Mouse (Mus musculus) limb, embryonic 11.5 days (tissue): ENCODE data around the gene Grk4. TPM values are rescaled to one million over a fixed set of nuclear protein-coding genes. Genes with fewer than 3 reads are reported as not detected.

ENCODE experiments used
- ATAC-seq: fragments of 200-750 bp; cut with Nextera tagmentation; 2 replicates; pipeline ENCODE4 v1.8.0; 2017; ENCODE audit warnings: low read depth; ENCODE audit not compliant: insufficient number of reproducible peaks, low FRiP score, low TSS enrichment
- DNase-seq: peaks from one replicate; pipeline ENCODE4 v3.0.0-alpha.2; 2015; ENCODE audit warnings: low spot score
- H3K27ac ChIP-seq: fragments of 300-500 bp; sonication (generic); replicated peaks from 2 replicates; pipeline ENCODE4 v1.5.1; 2014; ENCODE audit warnings: low read depth, mild to moderate bottlenecking, low read length
- H3K27me3 ChIP-seq: fragments of 300-500 bp; sonication (generic); 2 replicates; pipeline ENCODE4 v1.6.1; 2014; ENCODE audit warnings: mild to moderate bottlenecking, low read length, mixed read lengths; ENCODE audit not compliant: control insufficient read depth, insufficient read depth
- H3K36me3 ChIP-seq: fragments of 300-500 bp; sonication (generic); 2 replicates; pipeline ENCODE4 v1.6.1; 2014; ENCODE audit warnings: mild to moderate bottlenecking, low read length, moderate library complexity, mixed read lengths; ENCODE audit not compliant: control insufficient read depth, insufficient read depth
- H3K4me1 ChIP-seq: fragments of 300-500 bp; sonication (generic); 2 replicates; pipeline ENCODE4 v1.6.1; 2014; ENCODE audit warnings: low read length, mixed read lengths; ENCODE audit not compliant: control insufficient read depth, insufficient read depth
- H3K4me2 ChIP-seq: fragments of 300-500 bp; sonication (generic); 2 replicates; pipeline ENCODE4 v1.6.1; 2014; ENCODE audit warnings: low read depth, mild to moderate bottlenecking, moderate library complexity; ENCODE audit not compliant: severe bottlenecking
- H3K4me3 ChIP-seq: fragments of 300-500 bp; sonication (generic); 2 replicates; pipeline ENCODE4 v1.5.1; 2014; ENCODE audit warnings: low read depth, low read length
- H3K9ac ChIP-seq: fragments of 300-500 bp; sonication (generic); 2 replicates; pipeline ENCODE4 v1.6.1; 2014; ENCODE audit warnings: mild to moderate bottlenecking, low read length
- H3K9me3 ChIP-seq: fragments of 300-500 bp; sonication (generic); 2 replicates; pipeline ENCODE4 v1.6.1; 2016; ENCODE audit warnings: low read length; ENCODE audit not compliant: control insufficient read depth
- WGBS: fragments of 180-500 bp; shearing (Covaris S2); extraction: QIAGEN DNeasy Blood & Tissue Kit; methylation state at CpG from one replicate; pipeline ENCODE4 v1.1.7; 2014; 5-methylcytosine and 5-hydroxymethylcytosine counted together
- microRNA counts: library from miRNA; unstranded; fragments of <30 nt; microRNA quantifications from one replicate; lab custom pipeline; 2016
- microRNA-seq: library from miRNA; unstranded; fragments of <30 nt; microRNA quantifications from one replicate; pipeline ENCODE4, GENCODE M21; 2016
- polyA plus RNA-seq: library from polyadenylated mRNA; unstranded; fragments of >200 nt; fragmentation: Nextera tagmentation; extraction: Ambion mirVana; gene quantifications from 2 replicates; pipeline ENCODE4 v1.2.1, GENCODE M21; 2014

Gene Grk4
- polyA plus RNA-seq, 1 experiment from 2014 or later = 2.5 TPM

- Histone ChIP-seq H3K9ac (no peak overlapping the region), H3K36me3 (no peaks in the 10 kb centered on the region), H3K4me2 (no peak overlapping the region), H3K4me3 (no peak overlapping the region), H3K27me3 (no peaks in the 10 kb centered on the region), H3K9me3 (no peaks in the 10 kb centered on the region), H3K27ac (no peak overlapping the region), H3K4me1 (no peaks in the 10 kb centered on the region)
- no peak for DNase-seq
- WGBS = 92% methylated on average over 4 of the region's 4 CpGs
- no peak for ATAC-seq
Observed at GRCm38 (mm10) chr5:34772696-34773245, 112.6 kb downstream of the Grk4 start.

- Histone ChIP-seq H3K9ac (no peak overlapping the region), H3K4me3 (no peak overlapping the region), H3K4me2 (no peak overlapping the region), H3K36me3 (no peaks in the 10 kb centered on the region), H3K27me3 (no peaks in the 10 kb centered on the region), H3K9me3 (no peaks in the 10 kb centered on the region), H3K4me1 (no peaks in the 10 kb centered on the region), H3K27ac (no peak overlapping the region)
- DNase-seq (no peak), ATAC-seq (no peak)
- 92% methylated on average over 2 of the region's 2 CpGs for WGBS
Observed at GRCm38 (mm10) chr5:34773392-34773791, 113.2 kb downstream of the Grk4 start.

- peaks cover 2% of the 10 kb centered on the region; the same call in 1 of the 2 replicates for H3K36me3 ChIP-seq
- WGBS = 86% methylated on average over 3 of the region's 3 CpGs
Observed at GRCm38 (mm10) chr5:34785027-34785426, 124.8 kb downstream of the Grk4 start.

GRCm38 (mm10) chr5:34791141-34791540, 131.0 kb downstream of the Grk4 start:
- H3K9ac ChIP-seq = no peak overlapping the region
- H3K9me3 ChIP-seq = no peaks in the 10 kb centered on the region
- H3K27me3 ChIP-seq = no peaks in the 10 kb centered on the region
- no peaks in the 10 kb centered on the region for H3K36me3 ChIP-seq
- ATAC-seq (no peak), DNase-seq (no peak)
- no peak overlapping the region for H3K4me3 ChIP-seq
- no peak overlapping the region for H3K27ac ChIP-seq
- H3K4me1 ChIP-seq = no peaks in the 10 kb centered on the region
- whole genome bisulfite sequencing = 82% methylated on average over 2 of the region's 2 CpGs
- H3K4me2 ChIP-seq = no peak overlapping the region

More at GRCm38 (mm10) chr5:34785027-34785426, 124.8 kb downstream of the Grk4 start:
- Histone ChIP-seq H3K4me1 (no peaks in the 10 kb centered on the region), H3K27ac (no peak overlapping the region), H3K4me2 (no peak overlapping the region), H3K9me3 (no peaks in the 10 kb centered on the region), H3K9ac (no peak overlapping the region), H3K27me3 (no peaks in the 10 kb centered on the region), H3K4me3 (no peak overlapping the region)
- ATAC-seq (no peak), DNase-seq (no peak)

GRCm38 (mm10) chr5:34800292-34800953, 140.2 kb downstream of the Grk4 start:
- Histone ChIP-seq H3K9me3 (no peaks in the 10 kb centered on the region), H3K27ac (no peak overlapping the region), H3K4me2 (no peak overlapping the region), H3K4me1 (no peaks in the 10 kb centered on the region), H3K9ac (no peak overlapping the region), H3K36me3 (peaks cover 6% of the 10 kb centered on the region; the same call in 1 of the 2 replicates), H3K27me3 (no peaks in the 10 kb centered on the region), H3K4me3 (no peak overlapping the region)
- 89% methylated on average over 5 of the region's 5 CpGs for WGBS
- ATAC-seq = no peak
- DNase-seq = no peak

MicroRNA genes within 50 kb of the gene (microRNA counts, 519-probe panel; counts per million panel counts)
- 2,054 counts per million, percentile 15 among the panel's probes with 10 or more counts for microRNA mmu-miR-467g (lab: Ali Mortazavi, UCI)

Small RNA genes lying within 50 kb of the gene (microRNA-seq; reads per million reads assigned to microRNA genes)
- gene Mir467g = not detected

Other genes starting within 250 kb of the Grk4 start
- 4.1 and 4.4 TPM in 2 replicates for gene Tnip2, start 146.4 kb upstream of the Grk4 start, polyA plus RNA-seq
- 7.5 and 10.8 TPM in 2 replicates for gene Sh3bp2, start 134.5 kb upstream of the Grk4 start, polyA plus RNA-seq
- 149 and 155 TPM in 2 replicates for gene Add1, start 86.7 kb upstream of the Grk4 start, polyA plus RNA-seq
- 103 TPM in 2 replicates for gene Mfsd10, start 23.2 kb upstream of the Grk4 start, polyA plus RNA-seq
- 36.3 and 37.2 TPM in 2 replicates for gene Nop14, start 231 bp upstream of the Grk4 start, polyA plus RNA-seq
- 15.0 and 16.4 TPM in 2 replicates for gene Htt, start 101.4 kb downstream of the Grk4 start, polyA plus RNA-seq
- gene Msantd1, start 247.6 kb downstream of the Grk4 start, polyA plus RNA-seq = 0.61 and 0.99 TPM in 2 replicates